Mouse (Mus musculus) neural tube, embryonic 13.5 days (tissue): ENCODE measurements around the gene Tmem258. TPM values are rescaled to one million over a fixed set of nuclear protein-coding genes. Genes with fewer than 3 reads are reported as not detected.
A peak's percentile ranks its signal among the peaks of the same experiment; 100 is the strongest.

Experiments
- ATAC-seq: fragments of 200-750 bp; cut with Nextera tagmentation; 2 replicates; pipeline ENCODE4 v1.8.0; 2017; ENCODE audit warnings: low read depth, mild to moderate bottlenecking, moderate TSS enrichment, moderate library complexity
- H3K27ac ChIP-seq: fragments of 300-500 bp; sonication (generic); replicated peaks from 2 replicates; pipeline ENCODE4 v1.5.1; 2015; ENCODE audit warnings: moderate library complexity, mild to moderate bottlenecking, inconsistent platforms
- H3K27me3 ChIP-seq: fragments of 300-500 bp; sonication (generic); 2 replicates; pipeline ENCODE4 v1.6.1; 2015; ENCODE audit warnings: mild to moderate bottlenecking, inconsistent platforms
- H3K36me3 ChIP-seq: fragments of 300-500 bp; sonication (generic); 2 replicates; pipeline ENCODE4 v1.6.1; 2015; ENCODE audit warnings: mild to moderate bottlenecking, inconsistent platforms
- H3K4me1 ChIP-seq: fragments of 300-500 bp; sonication (generic); replicated peaks from 2 replicates; pipeline ENCODE4 v1.6.1; 2015; ENCODE audit warnings: inconsistent platforms
- H3K4me2 ChIP-seq: fragments of 300-500 bp; sonication (generic); 2 replicates; pipeline ENCODE4 v1.6.1; 2015; ENCODE audit warnings: inconsistent platforms, mild to moderate bottlenecking, moderate library complexity
- H3K4me3 ChIP-seq: fragments of 300-500 bp; sonication (generic); 2 replicates; pipeline ENCODE4 v1.5.1; 2015; ENCODE audit warnings: mild to moderate bottlenecking, inconsistent platforms
- H3K9ac ChIP-seq: fragments of 300-500 bp; sonication (generic); 2 replicates; pipeline ENCODE4 v1.6.1; 2015; ENCODE audit warnings: moderate library complexity, mild to moderate bottlenecking, inconsistent platforms
- H3K9me3 ChIP-seq: fragments of 300-500 bp; sonication (generic); 2 replicates; pipeline ENCODE4 v1.6.1; 2016; ENCODE audit warnings: inconsistent platforms
- WGBS: fragments of 180-500 bp; shearing (Covaris S2); methylation state at CpG from one replicate; pipeline ENCODE4 v1.1.7; 2015; 5-methylcytosine and 5-hydroxymethylcytosine counted together
- polyA plus RNA-seq: library from polyadenylated mRNA; unstranded; fragments of >200 nt; fragmentation: Nextera tagmentation; extraction: Ambion mirVana; gene quantifications from 2 replicates; pipeline ENCODE4 v1.2.1, GENCODE M21; 2015

The Tmem258 gene
- polyA plus RNA-seq, 1 experiment from 2014 or later: 404 TPM

DNA sequence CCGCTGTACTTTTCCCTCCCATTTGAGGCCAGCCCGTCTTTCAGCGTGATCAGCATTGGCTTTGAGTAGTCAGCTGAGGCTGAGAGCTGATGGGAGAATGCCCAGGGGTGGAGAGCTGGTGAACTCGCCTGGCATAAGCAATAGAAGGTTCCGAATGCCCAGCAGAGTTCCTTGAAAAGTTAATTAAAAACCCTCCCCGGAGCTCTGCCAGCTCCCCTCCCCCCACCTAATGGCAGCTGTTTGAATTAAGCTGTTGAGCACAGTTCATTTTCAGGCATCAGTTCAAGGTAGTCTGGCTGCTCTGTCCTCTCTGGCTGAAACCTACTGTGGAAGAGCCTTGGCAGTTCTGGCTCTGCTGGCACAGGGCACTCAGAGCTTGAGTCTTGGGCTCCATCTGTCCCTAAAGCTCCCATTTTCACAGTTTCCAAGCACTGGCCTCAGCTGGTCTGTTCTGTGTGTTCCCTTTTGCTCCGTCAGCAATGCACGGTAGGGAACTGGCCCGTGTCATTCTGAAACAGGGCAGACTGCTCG, 15.5 kb upstream of the Tmem258 start:
- no peaks in the 10 kb centered on the region for H3K27me3 ChIP-seq
- ATAC-seq: no peak
- no peaks in the 10 kb centered on the region for H3K9me3 ChIP-seq
- H3K4me1 ChIP-seq: peaks cover 53% of the 10 kb centered on the region
- WGBS: 62% methylated on average over 10 of the region's 10 CpGs
- H3K36me3 ChIP-seq: peaks cover 85% of the 10 kb centered on the region
- H3K9ac ChIP-seq: no peak overlapping the region
- H3K27ac ChIP-seq: peak overlapping the region; percentile 56
- no peak overlapping the region for H3K4me2 ChIP-seq
- no peak overlapping the region for H3K4me3 ChIP-seq

DNA sequence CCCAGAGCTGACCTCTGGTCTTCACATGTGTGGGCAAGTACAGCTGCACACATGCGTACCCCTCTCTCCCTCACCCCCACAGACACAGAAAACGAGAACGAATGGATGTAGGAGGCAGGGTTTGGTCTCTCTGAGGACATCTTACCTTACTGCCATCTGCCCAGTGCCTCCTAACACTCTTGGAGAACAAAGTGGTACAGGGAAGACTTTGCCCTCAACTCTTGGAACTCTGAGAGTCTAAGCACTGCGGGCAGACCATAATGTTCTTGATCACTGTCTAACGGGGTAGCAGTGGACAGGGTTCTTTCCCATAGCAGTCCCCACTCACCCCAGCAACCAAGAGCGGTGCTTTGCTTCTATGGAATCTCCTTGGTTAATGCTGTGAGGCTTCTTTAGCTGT, 14.8 kb upstream of the Tmem258 start:
- 96% methylated on average over 6 of the region's 6 CpGs for WGBS
- H3K27ac ChIP-seq: no peak overlapping the region

DNA sequence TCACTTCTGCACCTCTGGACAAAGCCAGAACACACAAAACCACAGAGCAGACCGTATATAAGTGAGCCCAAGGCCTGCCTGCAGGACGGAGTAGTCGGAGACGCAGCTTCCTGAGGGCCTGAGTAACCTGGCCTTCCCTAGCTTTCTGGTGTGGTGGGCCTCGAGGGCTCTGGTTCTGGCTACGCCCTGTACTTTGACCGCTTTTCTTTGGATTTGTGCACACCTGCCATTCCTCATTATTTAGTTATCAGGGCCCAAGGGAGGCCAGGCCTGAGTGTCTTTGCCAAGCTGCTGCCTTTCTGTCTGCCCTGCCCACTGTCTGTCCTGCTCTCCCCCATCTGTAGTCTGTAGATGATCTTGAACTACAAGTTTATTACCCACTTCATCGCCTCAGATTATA, 13.9 kb upstream of the Tmem258 start:
- peaks cover 41% of the 10 kb centered on the region for H3K4me1 ChIP-seq
- no peak overlapping the region for H3K27ac ChIP-seq
- no peak overlapping the region for H3K9ac ChIP-seq
- H3K9me3 ChIP-seq: no peaks in the 10 kb centered on the region
- no peaks in the 10 kb centered on the region for H3K27me3 ChIP-seq
- no peak for ATAC-seq
- H3K4me3 ChIP-seq: no peak overlapping the region
- H3K4me2 ChIP-seq: no peak overlapping the region
- H3K36me3 ChIP-seq: peaks cover 100% of the 10 kb centered on the region
- WGBS: 91% methylated on average over 8 of the region's 8 CpGs

More for the DNA sequence above, 14.8 kb upstream of the Tmem258 start:
- Histone ChIP-seq H3K27me3 (no peaks in the 10 kb centered on the region), H3K4me2 (no peak overlapping the region), H3K9ac (no peak overlapping the region), H3K36me3 (peaks cover 92% of the 10 kb centered on the region), H3K4me1 (peaks cover 50% of the 10 kb centered on the region), H3K4me3 (no peak overlapping the region), H3K9me3 (no peaks in the 10 kb centered on the region)
- no peak for ATAC-seq

DNA sequence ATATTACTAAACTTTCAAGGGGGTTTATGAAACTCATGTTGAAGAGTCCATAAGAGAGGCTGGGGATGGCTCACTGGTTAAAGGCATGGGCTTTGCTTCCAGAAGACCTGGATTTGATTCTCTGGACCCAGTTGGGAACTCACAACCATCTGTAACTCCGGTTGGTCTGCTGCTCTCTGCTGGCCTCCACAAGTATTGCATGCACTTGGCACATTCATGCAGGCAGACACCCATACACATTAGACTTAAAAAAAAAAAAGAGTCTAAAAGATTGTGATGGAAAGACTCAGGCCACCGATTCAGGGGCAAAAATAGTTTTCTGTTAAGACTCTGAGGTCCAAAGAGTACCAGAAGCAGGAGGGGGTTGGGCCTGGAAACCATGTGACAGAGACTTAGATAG, 13.0 kb upstream of the Tmem258 start:
- no peak overlapping the region for H3K9ac ChIP-seq
- no peak for ATAC-seq
- no peak overlapping the region for H3K4me3 ChIP-seq
- no peaks in the 10 kb centered on the region for H3K9me3 ChIP-seq
- no peak overlapping the region for H3K4me2 ChIP-seq
- H3K27me3 ChIP-seq: no peaks in the 10 kb centered on the region
- peaks cover 100% of the 10 kb centered on the region for H3K36me3 ChIP-seq
- WGBS: 61% methylated on average over 2 of the region's 2 CpGs
- no peak overlapping the region for H3K27ac ChIP-seq
- H3K4me1 ChIP-seq: peaks cover 33% of the 10 kb centered on the region

DNA sequence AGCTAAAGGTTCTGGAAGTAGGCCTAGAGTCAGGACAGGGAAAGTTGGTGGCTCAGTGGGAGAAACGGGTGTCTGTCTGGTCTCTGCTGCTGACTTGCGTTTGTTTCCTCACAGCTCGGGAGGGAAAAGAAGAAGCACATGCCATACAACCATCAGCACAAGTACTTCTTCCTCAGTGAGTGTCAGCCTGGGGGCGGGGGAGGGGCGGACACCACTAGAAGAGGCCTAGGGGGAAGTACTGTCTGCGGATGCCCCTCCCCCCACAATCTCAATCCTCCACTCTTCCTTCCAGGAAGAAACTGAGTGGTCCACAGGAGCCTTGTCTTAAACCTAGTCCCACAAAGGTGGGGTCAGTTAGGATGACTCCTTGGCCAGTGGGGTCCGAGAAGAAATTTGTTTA, 12.5 kb upstream of the Tmem258 start:
- Histone ChIP-seq H3K27me3 (no peaks in the 10 kb centered on the region), H3K9ac (no peak overlapping the region), H3K4me1 (peaks cover 27% of the 10 kb centered on the region), H3K4me2 (no peak overlapping the region), H3K9me3 (no peaks in the 10 kb centered on the region), H3K36me3 (peaks cover 100% of the 10 kb centered on the region), H3K27ac (no peak overlapping the region), H3K4me3 (no peak overlapping the region)
- ATAC-seq: no peak
- WGBS: 82% methylated on average over 7 of the region's 7 CpGs

DNA sequence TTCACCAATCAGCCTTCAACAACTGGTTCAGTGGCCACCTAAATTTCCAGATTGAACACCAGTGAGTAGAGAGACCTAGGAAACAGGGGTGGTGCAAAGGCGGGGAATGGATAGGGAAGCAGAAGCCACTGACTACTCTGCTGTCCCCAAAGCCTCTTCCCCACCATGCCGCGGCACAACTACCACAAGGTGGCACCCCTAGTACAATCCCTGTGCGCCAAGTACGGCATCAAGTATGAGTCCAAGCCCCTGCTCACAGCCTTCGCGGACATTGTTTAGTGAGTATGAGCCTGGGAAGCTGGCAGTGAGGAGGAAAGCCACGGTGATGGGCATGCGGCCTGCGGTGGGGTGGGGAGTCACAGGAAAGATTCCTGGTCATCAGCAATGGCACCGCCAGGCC, 9.5 kb upstream of the Tmem258 start:
- Histone ChIP-seq H3K36me3 (peaks cover 82% of the 10 kb centered on the region), H3K4me2 (no peak overlapping the region), H3K9ac (no peak overlapping the region), H3K27ac (no peak overlapping the region), H3K4me1 (no peaks in the 10 kb centered on the region), H3K9me3 (no peaks in the 10 kb centered on the region), H3K27me3 (no peaks in the 10 kb centered on the region), H3K4me3 (no peak overlapping the region)
- WGBS: 87% methylated on average over 11 of the region's 11 CpGs
- ATAC-seq: no peak

DNA sequence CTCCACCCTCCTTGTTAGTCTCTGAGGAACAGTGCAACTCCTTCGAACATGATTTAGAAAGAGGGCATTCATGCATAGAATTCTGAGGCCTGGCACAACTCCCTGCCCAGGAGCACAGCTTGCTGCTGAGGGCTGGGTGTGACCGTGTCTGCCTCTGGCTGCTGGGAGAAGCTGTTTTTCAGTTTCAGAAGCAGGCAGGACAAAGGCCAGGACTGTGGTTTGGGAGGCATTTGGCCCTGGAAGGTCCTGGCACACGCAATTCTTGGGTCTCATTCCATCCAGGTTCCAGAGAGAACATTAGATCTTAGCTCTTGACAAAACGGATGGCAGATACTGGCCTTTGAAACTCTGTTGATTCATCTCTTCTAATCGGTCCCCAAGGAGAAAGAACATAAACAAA, 8.6 kb upstream of the Tmem258 start:
- no peak overlapping the region for H3K4me2 ChIP-seq
- no peak overlapping the region for H3K27ac ChIP-seq
- ATAC-seq: no peak
- no peaks in the 10 kb centered on the region for H3K9me3 ChIP-seq
- H3K27me3 ChIP-seq: no peaks in the 10 kb centered on the region
- H3K36me3 ChIP-seq: peaks cover 82% of the 10 kb centered on the region
- H3K4me1 ChIP-seq: no peaks in the 10 kb centered on the region
- 71% methylated on average over 5 of the region's 5 CpGs for WGBS
- H3K4me3 ChIP-seq: no peak overlapping the region
- H3K9ac ChIP-seq: no peak overlapping the region

DNA sequence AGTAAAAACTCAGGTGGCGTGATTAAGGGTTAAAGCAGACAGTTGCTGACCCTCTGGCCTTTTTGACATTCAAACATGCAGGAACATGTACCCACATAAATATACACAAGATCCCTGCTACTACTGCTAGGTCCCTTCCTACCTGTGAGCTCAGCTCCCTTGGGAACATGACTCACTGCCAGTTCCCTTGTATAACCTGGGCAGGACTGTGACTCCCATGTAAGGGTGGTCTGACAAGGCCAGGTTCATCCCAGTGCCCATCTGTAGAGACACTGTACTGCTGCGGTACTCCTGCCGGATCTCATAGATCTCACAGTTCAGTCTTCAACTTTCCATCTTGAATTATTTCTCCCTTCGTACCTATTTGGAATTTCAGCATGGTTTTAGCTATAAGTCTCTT, 6.7 kb upstream of the Tmem258 start:
- peaks cover 71% of the 10 kb centered on the region for H3K36me3 ChIP-seq
- no peak for ATAC-seq
- WGBS: 89% methylated on average over 4 of the region's 4 CpGs
- H3K9me3 ChIP-seq: no peaks in the 10 kb centered on the region
- no peak overlapping the region for H3K9ac ChIP-seq
- no peak overlapping the region for H3K4me3 ChIP-seq
- H3K4me2 ChIP-seq: no peak overlapping the region
- H3K4me1 ChIP-seq: no peaks in the 10 kb centered on the region
- no peaks in the 10 kb centered on the region for H3K27me3 ChIP-seq
- no peak overlapping the region for H3K27ac ChIP-seq

DNA sequence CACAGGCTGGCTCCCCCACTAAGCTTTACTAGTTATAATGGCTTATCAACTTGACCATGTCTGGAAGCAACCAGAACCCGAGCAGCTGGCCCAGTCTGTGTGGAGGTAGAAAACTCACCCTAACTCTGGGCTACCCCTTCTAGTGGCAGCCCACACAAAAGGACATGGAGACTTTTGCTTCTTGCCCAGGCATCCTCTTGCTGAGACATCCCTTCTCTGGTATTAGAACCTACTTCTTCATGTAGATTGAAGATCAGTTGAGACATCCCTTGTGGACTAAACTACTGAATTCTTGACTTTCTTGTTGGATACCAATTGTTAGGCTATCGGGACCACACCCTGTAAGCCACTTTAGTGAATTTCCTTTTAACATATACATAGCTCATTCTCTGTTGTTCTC, 5.5 kb upstream of the Tmem258 start:
- H3K36me3 ChIP-seq: peaks cover 60% of the 10 kb centered on the region
- H3K4me2 ChIP-seq: no peak overlapping the region
- H3K9me3 ChIP-seq: no peaks in the 10 kb centered on the region
- no peak overlapping the region for H3K9ac ChIP-seq
- H3K27me3 ChIP-seq: no peaks in the 10 kb centered on the region
- peaks cover 8% of the 10 kb centered on the region for H3K4me1 ChIP-seq
- H3K27ac ChIP-seq: 0 out of 2 replicates have a peak overlapping the region, but pooled peaks have one; percentile 9
- ATAC-seq: no peak
- WGBS: 83% methylated on average over 2 of the region's 2 CpGs
- H3K4me3 ChIP-seq: no peak overlapping the region

DNA sequence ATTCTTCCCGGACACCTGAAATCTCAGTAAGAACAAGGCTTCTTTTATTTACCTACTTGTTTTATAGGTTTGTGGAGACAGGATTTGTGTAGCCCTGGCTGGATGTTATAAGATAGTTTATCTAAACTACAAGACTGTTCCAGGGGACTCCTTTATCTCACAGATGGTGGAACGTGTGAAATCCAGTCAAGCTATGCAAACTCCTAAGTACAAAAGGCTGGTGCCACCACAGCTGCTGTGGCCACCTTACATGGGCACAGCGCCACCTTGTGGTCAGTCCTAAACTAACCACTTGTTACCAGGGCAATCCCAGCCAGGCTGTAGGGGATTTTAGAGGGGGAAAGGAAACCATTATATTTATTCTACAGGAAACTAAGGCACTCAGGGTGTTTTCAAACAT, 5.1 kb upstream of the Tmem258 start:
- Histone ChIP-seq H3K27me3 (no peaks in the 10 kb centered on the region), H3K4me3 (no peak overlapping the region), H3K4me1 (peaks cover 10% of the 10 kb centered on the region), H3K4me2 (no peak overlapping the region), H3K9ac (no peak overlapping the region), H3K27ac (0 out of 2 replicates have a peak overlapping the region, but pooled peaks have one; percentile 9), H3K36me3 (peaks cover 55% of the 10 kb centered on the region), H3K9me3 (no peaks in the 10 kb centered on the region)
- ATAC-seq: no peak; the same call in 1 of the 2 replicates
- 29% methylated on average over 3 of the region's 3 CpGs for WGBS

DNA sequence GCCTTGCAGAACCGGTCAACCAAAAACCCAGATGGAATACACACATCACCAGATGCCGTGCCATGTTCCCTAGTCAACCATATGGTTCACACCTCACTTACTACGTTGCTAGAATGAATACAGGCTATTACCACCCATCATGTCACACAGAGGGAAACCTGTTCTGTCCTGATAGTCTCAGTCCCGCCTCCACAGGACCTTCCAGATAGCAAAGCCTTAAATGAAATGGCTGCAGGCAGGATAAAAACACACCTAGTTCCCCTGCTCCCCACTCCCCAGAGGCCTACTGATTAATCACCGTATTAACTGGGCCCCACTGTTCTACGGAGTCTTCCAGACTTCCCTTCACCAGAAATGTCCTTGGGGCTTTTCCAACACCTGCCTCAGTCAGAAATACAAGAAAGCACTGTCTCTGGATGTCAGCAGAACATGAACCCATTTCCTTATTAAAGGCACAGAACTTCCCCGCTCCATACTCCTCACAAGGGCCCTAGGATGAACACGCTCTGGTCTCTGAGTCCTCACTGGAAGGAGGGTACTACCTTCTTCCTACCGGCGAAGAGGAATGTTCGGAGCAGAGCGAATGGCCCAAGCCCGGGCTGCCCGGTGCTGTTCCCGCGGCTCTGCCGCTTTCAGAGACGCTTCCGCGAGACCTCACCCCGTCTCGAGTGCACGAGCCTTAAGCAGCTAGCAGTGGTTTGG, 517 bp upstream of the Tmem258 start:
- no peaks in the 10 kb centered on the region for H3K27me3 ChIP-seq
- H3K4me2 ChIP-seq: peak overlapping the region; percentile 93
- H3K27ac ChIP-seq: peak overlapping the region; percentile 83; the same call in 1 of the 2 replicates
- H3K9ac ChIP-seq: peak overlapping the region; percentile 83
- peak overlapping the region; percentile 70 for H3K4me3 ChIP-seq
- H3K9me3 ChIP-seq: no peaks in the 10 kb centered on the region
- peaks cover 21% of the 10 kb centered on the region for H3K4me1 ChIP-seq
- peaks cover 46% of the 10 kb centered on the region for H3K36me3 ChIP-seq
- ATAC-seq: peak; percentile 58; the same call in 1 of the 2 replicates
- 2% methylated on average over 23 of the region's 23 CpGs for WGBS

DNA sequence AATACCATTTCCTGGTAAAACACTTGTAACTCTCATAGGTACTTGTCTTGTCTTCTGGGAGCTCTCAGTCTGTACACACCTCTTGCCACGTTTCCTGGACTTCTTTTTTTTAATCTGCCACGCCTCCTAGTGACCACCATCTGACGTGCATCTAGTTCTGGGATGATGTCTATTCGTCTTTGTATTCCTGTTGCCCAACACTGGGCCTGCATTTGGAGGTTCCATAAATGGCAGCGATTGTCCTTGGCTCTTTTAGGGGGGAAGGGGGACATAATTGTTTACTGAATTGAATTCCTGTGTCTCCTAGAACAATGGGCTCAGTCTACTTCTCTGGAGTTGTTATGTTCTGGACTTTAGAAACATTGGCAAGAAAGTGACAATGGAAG, 795 bp downstream of the Tmem258 start:
- no peaks in the 10 kb centered on the region for H3K9me3 ChIP-seq
- H3K4me2 ChIP-seq: peak overlapping the region; percentile 93
- H3K27me3 ChIP-seq: no peaks in the 10 kb centered on the region
- 3% methylated on average over 5 of the region's 5 CpGs for WGBS
- H3K27ac ChIP-seq: peak overlapping the region; percentile 83; the same call in 1 of the 2 replicates
- H3K4me3 ChIP-seq: peak overlapping the region; percentile 70
- peak; percentile 33; the same call in 1 of the 2 replicates for ATAC-seq
- peak overlapping the region; percentile 83 for H3K9ac ChIP-seq
- peaks cover 21% of the 10 kb centered on the region for H3K4me1 ChIP-seq
- peaks cover 53% of the 10 kb centered on the region for H3K36me3 ChIP-seq
